Mouse (Mus musculus) midbrain, embryonic 14.5 days (tissue): ENCODE results near the gene Fam187b. TPM values are rescaled to one million over a fixed set of nuclear protein-coding genes. Genes with fewer than 3 reads are reported as not detected.

Experiments used
- ATAC-seq: fragments of 200-750 bp; cut with Nextera tagmentation; 2 replicates; pipeline ENCODE4 v1.8.0; 2017; ENCODE audit warnings: moderate number of reproducible peaks, moderate library complexity; ENCODE audit not compliant: low FRiP score, low TSS enrichment
- DNase-seq: peaks from one replicate; pipeline ENCODE4 v3.0.0-alpha.2; 2015
- H3K27ac ChIP-seq: fragments of 300-500 bp; sonication (generic); replicated peaks from 2 replicates; pipeline ENCODE4 v1.5.1; 2014; ENCODE audit warnings: mild to moderate bottlenecking, low read depth, low read length, moderate library complexity
- H3K27me3 ChIP-seq: fragments of 300-500 bp; sonication (generic); 2 replicates; pipeline ENCODE4 v1.6.1; 2014; ENCODE audit warnings: low read length, control low read depth, mixed read lengths; ENCODE audit not compliant: control insufficient read depth, insufficient read depth
- H3K36me3 ChIP-seq: fragments of 300-500 bp; sonication (generic); 2 replicates; pipeline ENCODE4 v1.6.1; 2014; ENCODE audit warnings: low read length, control low read depth; ENCODE audit not compliant: control insufficient read depth, insufficient read depth
- H3K4me1 ChIP-seq: fragments of 300-500 bp; sonication (generic); 2 replicates; pipeline ENCODE4 v1.6.1; 2014; ENCODE audit warnings: mild to moderate bottlenecking, antibody characterized with exemption, low read length, control low read depth; ENCODE audit not compliant: control insufficient read depth, insufficient read depth
- H3K4me2 ChIP-seq: fragments of 300-500 bp; sonication (generic); 2 replicates; pipeline ENCODE4 v1.6.1; 2014; ENCODE audit warnings: mild to moderate bottlenecking, low read length, moderate library complexity
- H3K4me3 ChIP-seq: fragments of 300-500 bp; sonication (generic); replicated peaks from 2 replicates; pipeline ENCODE4 v1.5.1; 2014; ENCODE audit warnings: low read depth, low read length
- H3K9ac ChIP-seq: fragments of 300-500 bp; sonication (generic); replicated peaks from 2 replicates; pipeline ENCODE4 v1.6.1; 2014; ENCODE audit warnings: mild to moderate bottlenecking, low read length, moderate library complexity
- H3K9me3 ChIP-seq: fragments of 300-500 bp; sonication (generic); 2 replicates; pipeline ENCODE4 v1.6.1; 2016; ENCODE audit warnings: low read length, control low read depth, mixed read lengths; ENCODE audit not compliant: control insufficient read depth
- WGBS: fragments of 180-500 bp; shearing (Covaris S2); extraction: QIAGEN DNeasy Blood & Tissue Kit; methylation state at CpG from one replicate; pipeline ENCODE4 v1.1.7; 2014; 5-methylcytosine and 5-hydroxymethylcytosine counted together
- polyA plus RNA-seq: library from polyadenylated mRNA; unstranded; fragments of >200 nt; fragmentation: Nextera tagmentation; extraction: Ambion mirVana; gene quantifications from 2 replicates; pipeline ENCODE4 v1.2.1, GENCODE M21; 2014

Fam187b gene
- polyA plus RNA-seq, 1 experiment from 2014 or later = 0.37 TPM

DNA sequence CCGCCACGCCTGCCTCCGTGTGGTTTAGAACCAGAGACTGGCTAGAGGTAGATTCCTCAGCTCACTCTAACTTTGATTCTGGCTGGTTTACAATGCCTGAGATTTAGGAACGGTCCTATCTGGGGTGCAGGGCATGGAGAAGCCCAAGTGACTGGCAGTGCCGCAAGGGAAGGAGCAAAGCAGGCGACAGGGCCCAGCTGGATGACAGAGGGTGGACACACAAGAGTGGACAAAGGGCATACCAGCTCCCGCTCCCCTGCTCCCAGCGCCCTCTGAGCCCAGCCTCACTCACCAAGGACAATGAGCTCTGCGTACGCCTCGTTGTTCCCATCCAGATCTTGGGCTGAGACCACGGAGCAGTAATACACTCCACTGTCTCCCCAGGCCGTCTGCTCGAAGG, 7.9 kb upstream of the Fam187b start:
- Histone ChIP-seq H3K27me3 (no peaks in the 10 kb centered on the region), H3K36me3 (no peaks in the 10 kb centered on the region), H3K27ac (no peak overlapping the region), H3K4me3 (no peak overlapping the region), H3K4me2 (no peak overlapping the region), H3K4me1 (no peaks in the 10 kb centered on the region), H3K9ac (no peak overlapping the region), H3K9me3 (no peaks in the 10 kb centered on the region)
- ATAC-seq (no peak), DNase-seq (no peak)
- 84% methylated on average over 14 of the region's 14 CpGs for WGBS

DNA sequence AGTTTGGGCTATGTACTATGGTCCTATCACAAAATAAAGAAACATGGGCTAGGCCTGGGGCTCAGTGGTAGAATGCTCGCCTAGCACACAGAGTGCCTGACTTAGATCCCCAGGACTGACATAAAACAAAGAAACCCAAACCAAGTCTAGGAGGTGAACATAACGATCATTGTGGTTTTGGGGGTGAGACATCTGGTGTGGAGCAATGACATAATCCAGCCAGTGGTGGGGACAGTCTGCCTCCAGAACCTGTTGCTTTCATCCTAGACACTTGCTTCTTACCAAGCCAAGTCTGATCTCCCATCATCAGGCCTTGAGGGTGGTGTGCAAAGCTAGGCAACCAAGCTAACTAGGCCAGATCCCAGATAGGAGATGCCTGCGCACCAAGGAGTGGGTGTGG, 6.9 kb upstream of the Fam187b start:
- ATAC-seq (no peak), DNase-seq (no peak)
- peaks cover under 1% of the 10 kb centered on the region; the same call in 1 of the 2 replicates for H3K27me3 ChIP-seq
- no peak overlapping the region for H3K4me3 ChIP-seq
- H3K4me2 ChIP-seq = no peak overlapping the region
- H3K27ac ChIP-seq = no peak overlapping the region
- no peaks in the 10 kb centered on the region for H3K4me1 ChIP-seq
- H3K9ac ChIP-seq = no peak overlapping the region
- WGBS = 94% methylated on average over 3 of the region's 3 CpGs
- H3K9me3 ChIP-seq = no peaks in the 10 kb centered on the region
- H3K36me3 ChIP-seq = no peaks in the 10 kb centered on the region

DNA sequence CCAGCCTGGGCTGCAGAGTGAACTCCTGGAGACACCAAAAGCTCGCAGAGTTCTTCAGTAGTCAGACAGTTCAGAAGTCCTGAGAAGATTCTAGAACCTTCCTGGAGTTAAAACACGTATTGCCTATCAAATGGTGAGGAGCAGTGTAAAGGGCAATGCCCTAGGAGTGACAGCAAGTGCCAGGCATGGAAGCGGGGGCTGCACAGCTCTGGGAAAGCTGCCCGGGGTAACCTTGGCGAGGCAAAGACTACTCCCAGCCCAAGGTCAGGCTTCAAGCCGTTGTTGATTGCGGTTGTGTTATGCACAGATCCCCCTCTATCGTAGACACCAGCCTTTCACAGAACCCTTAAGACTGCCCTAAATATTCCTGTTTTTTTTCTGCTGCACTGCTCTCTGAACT, 5.0 kb upstream of the Fam187b start:
- no peak overlapping the region for H3K27ac ChIP-seq
- no peak for ATAC-seq
- no peaks in the 10 kb centered on the region for H3K36me3 ChIP-seq
- peaks cover 4% of the 10 kb centered on the region; the same call in 1 of the 2 replicates for H3K4me1 ChIP-seq
- H3K4me3 ChIP-seq = no peak overlapping the region
- DNase-seq = no peak
- no peak overlapping the region for H3K9ac ChIP-seq
- 91% methylated on average over 8 of the region's 8 CpGs for WGBS
- no peaks in the 10 kb centered on the region for H3K9me3 ChIP-seq
- peaks cover 20% of the 10 kb centered on the region for H3K27me3 ChIP-seq
- no peak overlapping the region for H3K4me2 ChIP-seq

DNA sequence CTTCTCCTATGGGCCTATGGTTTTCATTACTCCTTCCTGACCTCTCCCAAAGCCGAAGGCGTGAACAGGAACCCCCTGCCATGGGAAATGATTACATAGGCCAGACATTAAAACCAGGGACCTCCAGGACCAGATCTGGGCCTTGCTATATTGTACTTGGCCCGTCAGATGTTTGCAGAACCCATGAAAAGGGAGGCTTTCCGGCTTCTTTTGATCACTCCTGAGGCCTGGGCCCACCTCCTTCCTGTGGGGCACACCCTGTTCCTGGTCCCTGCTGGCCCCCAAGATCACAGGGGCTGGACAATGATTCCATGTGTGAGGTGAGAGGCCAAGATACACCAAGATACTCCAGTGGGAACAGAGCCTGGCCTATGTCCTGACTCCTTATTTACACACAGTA, 4.4 kb upstream of the Fam187b start:
- Histone ChIP-seq H3K9me3 (no peaks in the 10 kb centered on the region), H3K9ac (no peak overlapping the region), H3K4me2 (no peak overlapping the region), H3K36me3 (no peaks in the 10 kb centered on the region), H3K27me3 (peaks cover 21% of the 10 kb centered on the region), H3K4me1 (peaks cover 9% of the 10 kb centered on the region; the same call in 1 of the 2 replicates), H3K27ac (no peak overlapping the region), H3K4me3 (no peak overlapping the region)
- ATAC-seq (no peak), DNase-seq (no peak)
- WGBS = 88% methylated on average over 4 of the region's 4 CpGs

DNA sequence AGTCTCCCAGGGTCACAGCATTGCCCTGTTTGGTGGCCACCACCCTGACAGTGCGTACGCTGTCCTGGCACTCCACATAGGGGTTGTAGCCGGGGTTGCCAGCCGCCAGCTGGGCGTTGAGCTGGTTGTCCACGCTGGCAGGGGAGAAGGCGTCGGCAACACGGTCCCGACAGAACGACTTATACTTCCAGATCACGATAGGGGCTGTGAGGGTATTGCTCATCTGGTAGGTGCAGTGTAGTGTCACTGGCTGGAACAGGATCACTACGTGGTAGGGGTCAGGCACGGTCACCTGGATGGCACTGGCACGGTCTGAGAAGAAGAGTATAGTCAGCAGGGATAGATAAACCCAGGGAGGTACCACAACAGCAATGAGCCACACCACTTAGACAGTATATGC, 1.7 kb upstream of the Fam187b start:
- Histone ChIP-seq H3K27me3 (peaks cover 21% of the 10 kb centered on the region), H3K9me3 (no peaks in the 10 kb centered on the region), H3K9ac (no peak overlapping the region), H3K4me3 (no peak overlapping the region), H3K36me3 (no peaks in the 10 kb centered on the region), H3K27ac (no peak overlapping the region), H3K4me1 (peaks cover 9% of the 10 kb centered on the region; the same call in 1 of the 2 replicates), H3K4me2 (no peak overlapping the region)
- ATAC-seq = no peak
- 92% methylated on average over 15 of the region's 15 CpGs for WGBS
- DNase-seq = no peak

DNA sequence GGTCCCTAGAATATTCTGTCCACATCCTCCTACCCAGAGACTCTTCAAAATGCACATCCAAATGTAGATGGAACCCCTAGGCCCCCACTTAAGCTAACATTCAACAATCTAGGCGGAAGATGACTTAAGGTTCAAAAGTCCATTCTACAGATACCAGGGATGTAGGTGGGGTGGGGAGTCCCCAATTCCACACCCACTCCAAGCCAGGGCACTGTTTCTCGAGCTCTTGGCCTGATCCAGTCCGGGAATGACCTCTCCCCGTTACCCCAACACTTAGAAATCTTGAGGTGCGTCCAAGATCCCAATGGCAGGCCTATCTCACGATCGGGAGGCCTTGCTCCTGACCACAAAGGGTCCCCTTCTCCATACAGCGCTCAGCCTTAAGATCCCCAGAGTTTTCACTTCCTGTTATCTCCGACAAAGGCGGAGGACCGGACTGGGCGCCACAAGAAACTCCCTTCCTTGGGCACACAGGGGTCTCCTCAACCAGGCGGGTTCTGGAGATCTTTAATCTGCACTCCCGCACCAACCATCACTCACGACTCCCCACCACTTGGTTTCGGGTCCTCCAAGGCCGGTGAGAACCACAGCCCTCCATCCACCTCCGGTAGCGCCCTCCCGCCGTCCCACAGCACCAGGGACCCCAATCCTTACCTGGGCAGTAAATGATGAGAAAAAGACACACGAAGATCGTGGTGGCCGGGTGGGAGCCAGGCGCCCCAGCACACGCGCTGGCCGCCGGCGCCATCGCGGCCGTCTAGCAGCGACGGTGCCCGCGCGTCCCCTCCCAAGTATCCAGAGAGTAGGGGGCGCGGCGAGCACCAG, 952 bp upstream of the Fam187b start:
- Histone ChIP-seq H3K9ac (no peak overlapping the region), H3K4me1 (peaks cover 9% of the 10 kb centered on the region; the same call in 1 of the 2 replicates), H3K4me2 (peak overlapping the region; percentile 51), H3K4me3 (peak overlapping the region; percentile 24), H3K9me3 (no peaks in the 10 kb centered on the region), H3K27me3 (peaks cover 21% of the 10 kb centered on the region), H3K36me3 (no peaks in the 10 kb centered on the region), H3K27ac (no peak overlapping the region)
- no peak for DNase-seq
- ATAC-seq = no peak
- WGBS = 4% methylated on average over 41 of the region's 41 CpGs

DNA sequence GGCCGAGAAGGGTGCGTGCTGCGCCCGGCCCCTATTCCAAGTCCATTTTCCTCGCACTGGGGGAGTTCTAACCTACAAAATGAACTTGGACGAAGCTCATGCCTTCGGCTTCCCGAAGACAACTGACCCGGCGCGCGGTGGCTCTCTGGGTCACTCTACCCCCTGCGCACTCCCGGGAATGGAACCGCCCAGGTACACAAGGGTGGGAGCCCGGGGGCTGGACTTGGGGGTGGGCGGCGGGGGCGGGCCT, 414 bp upstream of the Fam187b start, which contains the start of gene Lsr:
Gene Lsr, minus strand, starts transcription at position 214 of the 250 bp plus-strand sequence.
- DNase-seq (no peak), ATAC-seq (peak; percentile 53; the same call in 1 of the 2 replicates)
- Histone ChIP-seq H3K36me3 (no peaks in the 10 kb centered on the region), H3K4me2 (peak within 1 kb of the TSS; percentile 51), H3K27me3 (peaks cover 21% of the 10 kb centered on the region), H3K4me1 (peaks cover 9% of the 10 kb centered on the region; the same call in 1 of the 2 replicates), H3K27ac (no peak within 1 kb of the TSS), H3K9me3 (no peaks in the 10 kb centered on the region), H3K4me3 (peak within 1 kb of the TSS; percentile 24), H3K9ac (0 out of 2 replicates have a peak within 1 kb of the TSS, but pooled peaks have one; percentile 23)
- WGBS = under 1% methylated on average over 19 of the region's 19 CpGs

DNA sequence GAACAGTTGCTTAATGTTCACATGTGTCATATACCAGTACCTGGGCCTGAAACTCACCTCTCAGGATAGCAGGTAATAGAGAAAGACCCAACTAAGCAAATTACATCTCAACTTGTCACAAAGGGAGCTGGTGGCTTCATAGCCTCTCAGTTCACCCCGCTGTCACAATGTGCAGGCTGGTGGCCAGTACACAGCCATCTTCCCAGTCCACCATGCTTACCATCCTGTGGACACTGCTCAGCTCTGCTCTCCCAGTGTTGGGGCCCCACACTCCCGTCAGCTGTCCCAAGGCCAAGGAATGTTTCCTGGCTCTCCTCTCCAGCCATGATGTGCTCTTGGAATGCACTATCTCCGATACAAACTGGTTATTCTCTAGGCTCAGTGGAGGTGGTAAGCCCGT, 8.1 kb downstream of the Fam187b start:
- Histone ChIP-seq H3K27ac (no peak overlapping the region), H3K4me3 (no peak overlapping the region), H3K9me3 (no peaks in the 10 kb centered on the region), H3K27me3 (no peaks in the 10 kb centered on the region), H3K36me3 (no peaks in the 10 kb centered on the region), H3K9ac (no peak overlapping the region), H3K4me1 (no peaks in the 10 kb centered on the region), H3K4me2 (no peak overlapping the region)
- ATAC-seq (no peak), DNase-seq (no peak)
- WGBS = 93% methylated on average over 4 of the region's 4 CpGs

DNA sequence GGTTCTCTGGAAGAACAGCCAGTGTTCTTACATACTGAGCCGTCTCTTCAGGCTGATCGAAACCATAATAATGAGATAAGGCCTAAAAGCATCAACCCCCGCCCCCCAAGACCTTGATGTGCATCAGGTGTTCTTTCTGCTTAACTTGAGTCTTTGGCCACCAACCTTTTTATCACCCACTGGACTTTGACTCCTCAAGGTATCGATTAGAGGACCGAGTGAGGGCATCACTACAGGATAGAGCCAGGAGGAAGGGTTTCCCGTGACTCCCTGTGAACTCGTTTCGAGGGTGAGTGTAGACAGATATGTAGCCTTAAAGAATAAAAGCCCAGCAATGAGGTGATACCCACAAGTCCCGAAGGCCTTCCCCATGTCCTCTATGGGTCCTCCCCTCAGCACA, 11.8 kb downstream of the Fam187b start:
- no peaks in the 10 kb centered on the region for H3K4me1 ChIP-seq
- no peak overlapping the region for H3K9ac ChIP-seq
- DNase-seq = no peak
- no peaks in the 10 kb centered on the region for H3K9me3 ChIP-seq
- H3K27me3 ChIP-seq = no peaks in the 10 kb centered on the region
- 87% methylated on average over 9 of the region's 9 CpGs for WGBS
- no peak for ATAC-seq
- H3K4me3 ChIP-seq = no peak overlapping the region
- no peak overlapping the region for H3K27ac ChIP-seq
- no peak overlapping the region for H3K4me2 ChIP-seq
- no peaks in the 10 kb centered on the region for H3K36me3 ChIP-seq
